Mouse (Mus musculus): ENCODE data around the gene Nfia.

DNA sequence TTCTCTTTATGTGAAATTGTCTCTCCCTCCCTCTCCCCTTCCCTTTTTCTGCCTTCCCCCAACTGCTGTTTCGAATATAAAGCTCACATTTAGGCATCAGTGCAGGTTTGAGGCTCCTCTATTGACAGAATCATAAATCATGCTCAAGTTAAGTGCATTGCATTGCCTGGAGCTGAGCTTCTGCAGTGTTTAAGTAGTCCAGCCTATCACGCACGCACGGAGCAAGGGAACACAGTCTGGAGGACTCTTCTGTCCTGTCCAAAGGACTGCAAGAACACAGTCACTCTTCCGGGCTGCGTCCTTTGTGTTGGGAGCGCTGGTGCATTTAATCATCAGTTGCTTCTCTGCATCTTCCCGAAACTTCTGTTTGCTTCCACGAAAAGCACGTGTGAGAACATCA is 278.2 kb downstream of the Nfia start:
- TF ChIP-seq CTCF (IDR thresholded peaks at IDR 0.05; ENCODE audit: borderline replicate concordance, insufficient read depth, low read length) (no peak), POLR2A (IDR thresholded peaks at IDR 0.05; ENCODE audit: low read depth, low read length) (no peak)

All from embryonic fibroblast, embryonic 13.5 days (primary cell).